Mouse (Mus musculus) forebrain, embryonic 12.5 days (tissue): ENCODE measurements at regions not wholly inside any gene's neighbourhood (a gene's known extent, or its start where the extent isn't known, plus 50 kb on each side); places are given as distances from the start of the nearest gene placed in this dataset.
A peak's percentile ranks its signal among the peaks of the same experiment; 100 is the strongest.

Source experiments
- ATAC-seq: fragments of 200-750 bp; cut with Nextera tagmentation; 2 replicates; pipeline ENCODE4 v1.8.0; 2017; ENCODE audit warnings: moderate TSS enrichment; ENCODE audit not compliant: low FRiP score
- H3K27ac ChIP-seq: fragments of 300-500 bp; sonication (generic); 2 replicates; pipeline ENCODE4 v1.5.1; 2016; ENCODE audit warnings: mild to moderate bottlenecking
- H3K27me3 ChIP-seq: fragments of 300-500 bp; sonication (generic); 2 replicates; pipeline ENCODE4 v1.6.1; 2016; ENCODE audit warnings: mild to moderate bottlenecking
- H3K36me3 ChIP-seq: fragments of 300-500 bp; sonication (generic); replicated peaks from 2 replicates; pipeline ENCODE4 v1.6.1; 2016; ENCODE audit warnings: mild to moderate bottlenecking
- H3K4me1 ChIP-seq: fragments of 300-500 bp; sonication (generic); 2 replicates; pipeline ENCODE4 v1.6.1; 2016
- H3K4me2 ChIP-seq: fragments of 300-500 bp; sonication (generic); 2 replicates; pipeline ENCODE4 v1.6.1; 2016; ENCODE audit warnings: mild to moderate bottlenecking, moderate library complexity
- H3K4me3 ChIP-seq: fragments of 300-500 bp; sonication (generic); replicated peaks from 2 replicates; pipeline ENCODE4 v1.5.1; 2016; ENCODE audit warnings: mild to moderate bottlenecking
- H3K9ac ChIP-seq: fragments of 300-500 bp; sonication (generic); 2 replicates; pipeline ENCODE4 v1.6.1; 2016; ENCODE audit warnings: mild to moderate bottlenecking
- H3K9me3 ChIP-seq: fragments of 300-500 bp; sonication (generic); 2 replicates; pipeline ENCODE4 v1.6.1; 2016
- WGBS: fragments of 180-500 bp; shearing (Covaris S2); methylation state at CpG from one replicate; pipeline ENCODE4 v1.1.7; 2016; 5-methylcytosine and 5-hydroxymethylcytosine counted together

DNA sequence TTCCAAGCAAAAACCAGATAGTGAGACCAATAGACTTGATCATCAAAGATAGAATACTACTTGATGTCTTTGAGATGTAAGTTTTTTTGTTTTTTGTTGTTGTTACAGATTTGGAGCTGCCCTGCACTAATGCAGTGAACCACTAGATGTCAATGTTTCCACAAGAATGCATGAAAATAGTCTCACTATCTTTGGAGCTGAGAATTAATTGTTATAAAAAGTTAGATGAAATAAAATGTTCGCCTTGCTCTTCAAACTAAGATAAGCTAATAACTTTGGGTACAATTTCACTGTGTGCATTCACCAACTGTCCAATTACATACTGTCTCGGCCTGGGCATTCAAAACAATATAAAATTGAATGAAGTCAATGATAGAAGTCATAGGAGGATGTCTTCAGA is 223.2 kb upstream of the Agtr1b start:
- WGBS = 54% methylated on average over 2 of the region's 2 CpGs
- no peak overlapping the region for H3K4me2 ChIP-seq
- H3K36me3 ChIP-seq = no peaks in the 10 kb centered on the region
- no peak overlapping the region for H3K4me3 ChIP-seq
- no peaks in the 10 kb centered on the region for H3K27me3 ChIP-seq
- ATAC-seq = peak; percentile 44; the same call in 1 of the 2 replicates
- H3K9ac ChIP-seq = no peak overlapping the region
- no peak overlapping the region for H3K27ac ChIP-seq
- H3K4me1 ChIP-seq = no peaks in the 10 kb centered on the region
- no peaks in the 10 kb centered on the region for H3K9me3 ChIP-seq

DNA sequence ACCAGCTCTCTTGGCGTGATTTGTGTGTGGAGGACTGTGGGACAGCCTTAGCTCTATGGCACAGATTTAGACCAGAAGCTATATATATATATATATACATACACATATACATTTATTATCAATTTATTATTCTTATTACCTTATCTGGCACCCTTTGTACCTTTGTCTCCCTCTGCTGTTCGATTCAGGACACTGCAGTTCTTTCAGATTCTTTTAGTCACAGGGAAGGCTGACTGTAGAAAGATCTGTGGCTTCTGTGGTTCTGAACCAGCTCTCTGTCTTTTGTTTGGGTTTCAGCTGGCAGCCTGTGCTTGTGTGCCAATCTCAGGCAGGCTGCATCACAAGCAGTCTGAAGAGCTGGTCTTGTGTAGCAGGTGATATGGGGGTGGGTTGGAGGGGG is 184.6 kb upstream of the Agtr1b start:
- Histone ChIP-seq H3K4me2 (no peak overlapping the region), H3K9me3 (no peaks in the 10 kb centered on the region), H3K27ac (no peak overlapping the region), H3K4me1 (no peaks in the 10 kb centered on the region), H3K9ac (no peak overlapping the region), H3K27me3 (no peaks in the 10 kb centered on the region), H3K36me3 (no peaks in the 10 kb centered on the region), H3K4me3 (no peak overlapping the region)
- ATAC-seq = no peak
- 35% methylated on average over 2 of the region's 2 CpGs for WGBS

- ATAC-seq = no peak
- no peak overlapping the region for H3K4me3 ChIP-seq
- no peaks in the 10 kb centered on the region for H3K36me3 ChIP-seq
- no peaks in the 10 kb centered on the region for H3K9me3 ChIP-seq
- no peak overlapping the region for H3K27ac ChIP-seq
- H3K27me3 ChIP-seq = no peaks in the 10 kb centered on the region
- H3K4me1 ChIP-seq = no peaks in the 10 kb centered on the region
- H3K4me2 ChIP-seq = no peak overlapping the region
- 72% methylated on average over 7 of the region's 7 CpGs for WGBS
- H3K9ac ChIP-seq = no peak overlapping the region
Observed at GRCm38 (mm10) chr3:20543991-20544390, 177.0 kb upstream of the Agtr1b start.

GRCm38 (mm10) chr3:20538492-20539004 is 171.6 kb upstream of the Agtr1b start:
- no peaks in the 10 kb centered on the region for H3K4me1 ChIP-seq
- no peak for ATAC-seq
- H3K9me3 ChIP-seq = no peaks in the 10 kb centered on the region
- H3K4me2 ChIP-seq = no peak overlapping the region
- H3K27ac ChIP-seq = no peak overlapping the region
- no peak overlapping the region for H3K4me3 ChIP-seq
- 87% methylated on average over 4 of the region's 4 CpGs for WGBS
- H3K27me3 ChIP-seq = no peaks in the 10 kb centered on the region
- no peak overlapping the region for H3K9ac ChIP-seq
- no peaks in the 10 kb centered on the region for H3K36me3 ChIP-seq

GRCm38 (mm10) chr3:20520738-20521137 is 153.8 kb upstream of the Agtr1b start:
- Histone ChIP-seq H3K4me3 (no peak overlapping the region), H3K4me2 (no peak overlapping the region), H3K4me1 (no peaks in the 10 kb centered on the region), H3K27ac (no peak overlapping the region), H3K9me3 (no peaks in the 10 kb centered on the region), H3K36me3 (no peaks in the 10 kb centered on the region), H3K9ac (no peak overlapping the region), H3K27me3 (no peaks in the 10 kb centered on the region)
- WGBS = 68% methylated on average over 6 of the region's 6 CpGs
- peak; percentile 20; the same call in 1 of the 2 replicates for ATAC-seq

DNA sequence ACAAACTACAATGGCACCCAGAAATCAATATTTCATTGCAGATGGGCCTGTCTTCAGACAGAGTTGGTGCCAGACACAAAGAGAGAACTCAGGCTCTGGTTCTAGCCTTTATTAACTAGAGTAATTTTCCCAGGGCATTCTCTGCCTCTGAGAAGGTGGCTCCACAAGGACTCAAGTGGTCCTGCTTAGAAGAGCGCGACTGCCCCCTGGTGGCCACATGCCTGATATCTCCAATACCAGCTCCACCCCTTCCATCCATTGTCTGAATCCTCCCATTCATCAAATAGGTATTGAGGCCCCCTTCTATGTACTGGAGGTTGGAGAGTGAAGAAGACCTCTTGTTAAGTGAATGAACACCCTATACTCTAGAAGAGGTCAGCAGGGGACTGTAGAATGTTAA is 142.2 kb upstream of the Agtr1b start:
- H3K4me3 ChIP-seq = no peak overlapping the region
- H3K27me3 ChIP-seq = no peaks in the 10 kb centered on the region
- no peak overlapping the region for H3K4me2 ChIP-seq
- peak; percentile 89 for ATAC-seq
- H3K9ac ChIP-seq = no peak overlapping the region
- WGBS = 0% methylated on average over 2 of the region's 2 CpGs
- no peaks in the 10 kb centered on the region for H3K4me1 ChIP-seq
- no peak overlapping the region for H3K27ac ChIP-seq
- H3K9me3 ChIP-seq = no peaks in the 10 kb centered on the region
- H3K36me3 ChIP-seq = no peaks in the 10 kb centered on the region

DNA sequence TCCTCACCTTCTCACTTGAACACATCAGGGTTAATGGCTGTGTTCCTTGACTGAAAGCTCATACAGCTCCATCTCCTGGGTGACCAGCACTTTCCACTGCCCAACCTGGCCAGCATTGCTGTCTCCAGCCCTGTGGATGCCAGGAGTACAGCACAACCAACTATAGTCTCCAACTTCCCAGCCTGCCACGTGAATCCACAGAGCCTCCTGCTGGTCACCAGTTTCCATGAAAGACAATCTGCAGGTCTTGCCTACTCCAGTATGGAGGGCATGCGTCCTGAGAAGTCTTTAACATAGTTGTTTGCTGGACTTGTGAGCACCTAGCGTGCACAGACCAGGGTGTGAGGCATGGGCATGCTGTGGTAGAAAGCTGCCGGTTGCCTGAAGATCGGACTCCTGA is 138.6 kb upstream of the Agtr1b start:
- no peaks in the 10 kb centered on the region for H3K36me3 ChIP-seq
- no peak overlapping the region for H3K27ac ChIP-seq
- no peak overlapping the region for H3K9ac ChIP-seq
- ATAC-seq = no peak
- H3K4me1 ChIP-seq = no peaks in the 10 kb centered on the region
- no peak overlapping the region for H3K4me3 ChIP-seq
- H3K4me2 ChIP-seq = no peak overlapping the region
- WGBS = 92% methylated on average over 5 of the region's 5 CpGs
- H3K27me3 ChIP-seq = no peaks in the 10 kb centered on the region
- H3K9me3 ChIP-seq = no peaks in the 10 kb centered on the region
